Mouse (Mus musculus): ENCODE results near the gene Csdc2. TPM values are rescaled to one million over a fixed set of nuclear protein-coding genes. Genes with fewer than 3 reads are reported as not detected.
"Not testable (repeated sequence)": the region's sequence is repeated elsewhere in the genome, so short reads cannot be mapped to it uniquely, and the experiment has no call there.

Csdc2 gene
- polyA plus RNA-seq, 1 experiment from 2014 or later = 12.4 TPM

GRCm38 (mm10) chr15:81898751-81899150 is 37.8 kb upstream of the Csdc2 start:
- WGBS = 91% methylated on average over 2 of the region's 2 CpGs
- peaks cover 19% of the 10 kb centered on the region for H3K36me3 ChIP-seq (ENCODE audit: control insufficient read depth, insufficient read depth, low read length)

GRCm38 (mm10) chr15:81904939-81905338 is 31.6 kb upstream of the Csdc2 start:
- no peaks in the 10 kb centered on the region for H3K4me1 ChIP-seq (ENCODE audit: control insufficient read depth, insufficient read depth, low read length)
- ATAC-seq = no peak

More at GRCm38 (mm10) chr15:81898751-81899150, 37.8 kb upstream of the Csdc2 start:
- Histone ChIP-seq H3K9me3 (ENCODE audit: control insufficient read depth, low read length) (no peaks in the 10 kb centered on the region), H3K4me3 (ENCODE audit: low read length) (no peak overlapping the region), H3K27me3 (replicated peaks; ENCODE audit: control insufficient read depth, insufficient read depth, low read length) (no peaks in the 10 kb centered on the region), H3K9ac (ENCODE audit: low read depth, low read length) (no peak overlapping the region), H3K27ac (ENCODE audit: low read length) (no peak overlapping the region), H3K4me1 (ENCODE audit: control insufficient read depth, insufficient read depth, low read length) (peaks cover 15% of the 10 kb centered on the region), H3K4me2 (ENCODE audit: low read depth, low read length) (no peak overlapping the region)
- no peak for ATAC-seq

GRCm38 (mm10) chr15:81907953-81908352 is 28.6 kb upstream of the Csdc2 start:
- 86% methylated on average over 8 of the region's 8 CpGs for WGBS
- H3K4me1 ChIP-seq (ENCODE audit: control insufficient read depth, insufficient read depth, low read length) = no peaks in the 10 kb centered on the region
- no peak for ATAC-seq
- H3K36me3 ChIP-seq (ENCODE audit: control insufficient read depth, insufficient read depth, low read length) = peaks cover 41% of the 10 kb centered on the region
- no peak overlapping the region for H3K4me3 ChIP-seq (ENCODE audit: low read length)
- no peak overlapping the region for H3K27ac ChIP-seq (ENCODE audit: low read length)
- H3K4me2 ChIP-seq (ENCODE audit: low read depth, low read length) = no peak overlapping the region
- H3K9me3 ChIP-seq (ENCODE audit: control insufficient read depth, low read length) = no peaks in the 10 kb centered on the region
- H3K9ac ChIP-seq (ENCODE audit: low read depth, low read length) = no peak overlapping the region
- H3K27me3 ChIP-seq (replicated peaks; ENCODE audit: control insufficient read depth, insufficient read depth, low read length) = no peaks in the 10 kb centered on the region

More at GRCm38 (mm10) chr15:81904939-81905338, 31.6 kb upstream of the Csdc2 start:
- H3K9ac ChIP-seq (ENCODE audit: low read depth, low read length) = no peak overlapping the region
- WGBS = 45% methylated on average over 2 of the region's 2 CpGs
- H3K4me3 ChIP-seq (ENCODE audit: low read length) = no peak overlapping the region
- no peaks in the 10 kb centered on the region for H3K27me3 ChIP-seq (replicated peaks; ENCODE audit: control insufficient read depth, insufficient read depth, low read length)
- H3K9me3 ChIP-seq (ENCODE audit: control insufficient read depth, low read length) = no peaks in the 10 kb centered on the region
- H3K27ac ChIP-seq (ENCODE audit: low read length) = no peak overlapping the region
- H3K36me3 ChIP-seq (ENCODE audit: control insufficient read depth, insufficient read depth, low read length) = peaks cover 34% of the 10 kb centered on the region
- no peak overlapping the region for H3K4me2 ChIP-seq (ENCODE audit: low read depth, low read length)

GRCm38 (mm10) chr15:81908767-81909166 is 27.8 kb upstream of the Csdc2 start:
- H3K4me1 ChIP-seq (ENCODE audit: control insufficient read depth, insufficient read depth, low read length); H3K9ac ChIP-seq (ENCODE audit: low read depth, low read length); H3K27ac ChIP-seq (ENCODE audit: low read length); H3K27me3 ChIP-seq (replicated peaks; ENCODE audit: control insufficient read depth, insufficient read depth, low read length); H3K9me3 ChIP-seq (ENCODE audit: control insufficient read depth, low read length); ATAC-seq; H3K4me3 ChIP-seq (ENCODE audit: low read length); H3K4me2 ChIP-seq (ENCODE audit: low read depth, low read length): not testable (repeated sequence)
- peaks cover 43% of the 10 kb centered on the region for H3K36me3 ChIP-seq (ENCODE audit: control insufficient read depth, insufficient read depth, low read length)
- 84% methylated on average over 4 of the region's 4 CpGs for WGBS

- Histone ChIP-seq H3K36me3 (ENCODE audit: control insufficient read depth, insufficient read depth, low read length) (peaks cover 51% of the 10 kb centered on the region), H3K4me1 (ENCODE audit: control insufficient read depth, insufficient read depth, low read length) (no peaks in the 10 kb centered on the region), H3K9ac (ENCODE audit: low read depth, low read length) (no peak overlapping the region), H3K27ac (ENCODE audit: low read length) (no peak overlapping the region), H3K27me3 (replicated peaks; ENCODE audit: control insufficient read depth, insufficient read depth, low read length) (no peaks in the 10 kb centered on the region), H3K4me2 (ENCODE audit: low read depth, low read length) (no peak overlapping the region), H3K9me3 (ENCODE audit: control insufficient read depth, low read length) (no peaks in the 10 kb centered on the region), H3K4me3 (ENCODE audit: low read length) (no peak overlapping the region)
- 58% methylated on average over 2 of the region's 2 CpGs for WGBS
- ATAC-seq = no peak
Measured at GRCm38 (mm10) chr15:81912498-81912897, 24.1 kb upstream of the Csdc2 start.

- no peak overlapping the region for H3K9ac ChIP-seq (ENCODE audit: low read depth, low read length)
- H3K9me3 ChIP-seq (ENCODE audit: control insufficient read depth, low read length) = no peaks in the 10 kb centered on the region
- H3K36me3 ChIP-seq (ENCODE audit: control insufficient read depth, insufficient read depth, low read length) = peaks cover 42% of the 10 kb centered on the region
- H3K4me2 ChIP-seq (ENCODE audit: low read depth, low read length) = no peak overlapping the region
- ATAC-seq = no peak
- no peaks in the 10 kb centered on the region for H3K27me3 ChIP-seq (replicated peaks; ENCODE audit: control insufficient read depth, insufficient read depth, low read length)
- no peaks in the 10 kb centered on the region for H3K4me1 ChIP-seq (ENCODE audit: control insufficient read depth, insufficient read depth, low read length)
- WGBS = 82% methylated on average over 5 of the region's 5 CpGs
- H3K27ac ChIP-seq (ENCODE audit: low read length) = no peak overlapping the region
- no peak overlapping the region for H3K4me3 ChIP-seq (ENCODE audit: low read length)
Measured at GRCm38 (mm10) chr15:81914668-81915067, 21.9 kb upstream of the Csdc2 start.

- no peak overlapping the region for H3K27ac ChIP-seq (ENCODE audit: low read length)
- ATAC-seq = no peak
- WGBS = 80% methylated on average over 5 of the region's 5 CpGs
- H3K4me3 ChIP-seq (ENCODE audit: low read length) = no peak overlapping the region
- H3K4me1 ChIP-seq (ENCODE audit: control insufficient read depth, insufficient read depth, low read length) = no peaks in the 10 kb centered on the region
- no peaks in the 10 kb centered on the region for H3K9me3 ChIP-seq (ENCODE audit: control insufficient read depth, low read length)
- no peak overlapping the region for H3K4me2 ChIP-seq (ENCODE audit: low read depth, low read length)
- H3K27me3 ChIP-seq (replicated peaks; ENCODE audit: control insufficient read depth, insufficient read depth, low read length) = no peaks in the 10 kb centered on the region
- H3K9ac ChIP-seq (ENCODE audit: low read depth, low read length) = no peak overlapping the region
- peaks cover 34% of the 10 kb centered on the region for H3K36me3 ChIP-seq (ENCODE audit: control insufficient read depth, insufficient read depth, low read length)
Measured at GRCm38 (mm10) chr15:81915663-81916062, 20.9 kb upstream of the Csdc2 start.

- 91% methylated on average over 12 of the region's 12 CpGs for WGBS
- Histone ChIP-seq H3K27ac (ENCODE audit: low read length) (no peak overlapping the region), H3K9ac (ENCODE audit: low read depth, low read length) (no peak overlapping the region), H3K4me2 (ENCODE audit: low read depth, low read length) (no peak overlapping the region), H3K36me3 (ENCODE audit: control insufficient read depth, insufficient read depth, low read length) (peaks cover 29% of the 10 kb centered on the region), H3K4me3 (ENCODE audit: low read length) (no peak overlapping the region), H3K9me3 (ENCODE audit: control insufficient read depth, low read length) (no peaks in the 10 kb centered on the region), H3K27me3 (replicated peaks; ENCODE audit: control insufficient read depth, insufficient read depth, low read length) (no peaks in the 10 kb centered on the region), H3K4me1 (ENCODE audit: control insufficient read depth, insufficient read depth, low read length) (no peaks in the 10 kb centered on the region)
- no peak for ATAC-seq
Measured at GRCm38 (mm10) chr15:81917201-81917600, 19.4 kb upstream of the Csdc2 start.

GRCm38 (mm10) chr15:81917621-81918463 is 18.7 kb upstream of the Csdc2 start:
- 57% methylated on average over 6 of the region's 6 CpGs for WGBS
- Histone ChIP-seq H3K36me3 (ENCODE audit: control insufficient read depth, insufficient read depth, low read length) (peaks cover 26% of the 10 kb centered on the region), H3K9ac (ENCODE audit: low read depth, low read length) (no peak overlapping the region), H3K4me1 (ENCODE audit: control insufficient read depth, insufficient read depth, low read length) (no peaks in the 10 kb centered on the region), H3K4me2 (ENCODE audit: low read depth, low read length) (no peak overlapping the region), H3K27ac (ENCODE audit: low read length) (no peak overlapping the region), H3K27me3 (replicated peaks; ENCODE audit: control insufficient read depth, insufficient read depth, low read length) (no peaks in the 10 kb centered on the region), H3K9me3 (ENCODE audit: control insufficient read depth, low read length) (no peaks in the 10 kb centered on the region), H3K4me3 (ENCODE audit: low read length) (no peak overlapping the region)
- ATAC-seq = peak; percentile 73

Measured in intestine, embryonic 16.5 days (tissue).